Mouse (Mus musculus) neural tube, embryonic 15.5 days (tissue): ENCODE measurements at regions not wholly inside any gene's neighbourhood (a gene's known extent, or its start where the extent isn't known, plus 50 kb on each side); places are given as distances from the start of the nearest gene placed in this dataset.

Source experiments
- ATAC-seq: fragments of 200-750 bp; cut with Nextera tagmentation; 2 replicates; pipeline ENCODE4 v1.8.0; 2017; ENCODE audit warnings: mild to moderate bottlenecking, moderate TSS enrichment, moderate library complexity; ENCODE audit not compliant: low FRiP score
- H3K27ac ChIP-seq: fragments of 300-500 bp; sonication (generic); replicated peaks from 2 replicates; pipeline ENCODE4 v1.5.1; 2015; ENCODE audit warnings: mild to moderate bottlenecking, inconsistent platforms
- H3K27me3 ChIP-seq: fragments of 300-500 bp; sonication (generic); replicated peaks from 2 replicates; pipeline ENCODE4 v1.6.1; 2015; ENCODE audit warnings: inconsistent platforms
- H3K36me3 ChIP-seq: fragments of 300-500 bp; sonication (generic); 2 replicates; pipeline ENCODE4 v1.6.1; 2015; ENCODE audit warnings: inconsistent platforms
- H3K4me1 ChIP-seq: fragments of 300-500 bp; sonication (generic); 2 replicates; pipeline ENCODE4 v1.6.1; 2015; ENCODE audit warnings: inconsistent platforms
- H3K4me2 ChIP-seq: fragments of 300-500 bp; sonication (generic); 2 replicates; pipeline ENCODE4 v1.6.1; 2015; ENCODE audit warnings: inconsistent platforms, mild to moderate bottlenecking, moderate library complexity
- H3K4me3 ChIP-seq: fragments of 300-500 bp; sonication (generic); replicated peaks from 2 replicates; pipeline ENCODE4 v1.5.1; 2015; ENCODE audit warnings: mild to moderate bottlenecking, inconsistent platforms
- H3K9ac ChIP-seq: fragments of 300-500 bp; sonication (generic); replicated peaks from 2 replicates; pipeline ENCODE4 v1.6.1; 2015; ENCODE audit warnings: mild to moderate bottlenecking, inconsistent platforms
- H3K9me3 ChIP-seq: fragments of 300-500 bp; sonication (generic); replicated peaks from 2 replicates; pipeline ENCODE4 v1.6.1; 2016; ENCODE audit warnings: inconsistent platforms
- WGBS: fragments of 180-500 bp; shearing (Covaris S2); methylation state at CpG from one replicate; pipeline ENCODE4 v1.1.7; 2015; ENCODE audit warnings: mixed read lengths; 5-methylcytosine and 5-hydroxymethylcytosine counted together

DNA sequence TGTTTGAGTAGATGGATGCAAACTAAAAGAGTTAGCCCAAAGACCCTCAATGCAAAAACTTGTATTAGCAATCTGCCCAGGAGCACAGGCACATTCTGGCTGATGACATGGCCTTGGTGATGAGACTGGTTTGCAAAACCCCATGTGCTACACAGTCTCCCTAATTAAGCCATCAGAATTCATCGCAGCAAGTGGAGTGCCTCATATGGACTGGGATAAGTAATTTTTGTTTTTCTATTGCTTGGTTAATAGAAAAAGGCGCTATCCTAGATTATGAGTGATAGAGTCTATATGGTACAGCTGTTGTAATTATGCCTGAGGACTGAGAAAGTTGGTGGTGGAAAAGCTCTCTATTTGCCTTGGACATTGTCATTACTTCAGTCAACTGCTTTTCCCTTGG is 155.2 kb upstream of the Robo1 start:
- H3K9me3 ChIP-seq = no peaks in the 10 kb centered on the region
- no peak for ATAC-seq

DNA sequence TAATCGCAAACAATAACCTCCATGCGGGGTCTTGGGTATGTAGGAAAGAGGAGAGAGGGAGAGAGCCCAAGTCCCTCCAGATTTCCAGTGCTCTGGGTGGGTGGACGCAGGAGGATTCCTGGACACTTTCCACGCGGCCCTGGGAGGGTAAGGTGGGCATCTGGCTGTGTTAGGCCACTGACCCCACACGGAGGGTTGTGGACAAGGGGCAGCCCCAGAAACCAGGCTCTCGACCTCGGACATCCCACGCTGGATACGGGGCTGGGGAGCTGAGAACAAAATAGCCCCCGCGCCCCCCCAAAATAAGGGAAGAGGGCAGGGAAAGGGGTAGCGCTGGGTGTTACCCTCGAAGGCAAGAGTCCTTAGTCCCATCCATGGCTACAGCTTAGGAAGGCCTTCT is 150.2 kb upstream of the Robo1 start:
- Histone ChIP-seq H3K4me3 (no peak overlapping the region), H3K9me3 (no peaks in the 10 kb centered on the region), H3K36me3 (no peaks in the 10 kb centered on the region), H3K9ac (no peak overlapping the region), H3K27me3 (no peaks in the 10 kb centered on the region), H3K4me2 (no peak overlapping the region), H3K4me1 (no peaks in the 10 kb centered on the region), H3K27ac (no peak overlapping the region)
- no peak for ATAC-seq
- 95% methylated on average over 14 of the region's 14 CpGs for WGBS

More for the DNA sequence above, 155.2 kb upstream of the Robo1 start:
- H3K9ac ChIP-seq = no peak overlapping the region
- no peaks in the 10 kb centered on the region for H3K36me3 ChIP-seq
- no peaks in the 10 kb centered on the region for H3K27me3 ChIP-seq
- H3K27ac ChIP-seq = no peak overlapping the region
- H3K4me3 ChIP-seq = no peak overlapping the region
- H3K4me2 ChIP-seq = no peak overlapping the region
- no peaks in the 10 kb centered on the region for H3K4me1 ChIP-seq
- WGBS = 68% methylated on average over 2 of the region's 2 CpGs

DNA sequence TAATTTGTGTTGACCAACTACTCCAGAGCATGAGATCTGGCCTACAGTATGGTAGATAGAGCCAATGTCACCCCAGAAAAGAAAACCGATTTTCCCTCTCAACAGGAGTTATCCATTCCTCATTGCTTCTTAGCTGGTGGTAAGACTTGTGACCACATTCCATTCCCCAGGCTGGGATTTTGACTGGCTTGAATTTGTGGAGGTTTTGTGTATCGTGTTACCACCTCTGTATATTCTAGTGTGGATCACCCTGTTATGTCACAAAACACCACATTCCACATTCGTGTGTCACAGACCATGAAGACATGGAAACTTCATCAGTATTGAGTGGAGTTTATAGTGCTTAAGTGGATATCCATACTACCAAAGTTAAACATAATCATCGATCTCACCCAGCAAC is 148.7 kb upstream of the Robo1 start:
- no peaks in the 10 kb centered on the region for H3K9me3 ChIP-seq
- WGBS = 90% methylated on average over 4 of the region's 4 CpGs
- no peak overlapping the region for H3K4me2 ChIP-seq
- no peak overlapping the region for H3K27ac ChIP-seq
- no peak for ATAC-seq
- no peaks in the 10 kb centered on the region for H3K36me3 ChIP-seq
- no peaks in the 10 kb centered on the region for H3K4me1 ChIP-seq
- H3K9ac ChIP-seq = no peak overlapping the region
- H3K4me3 ChIP-seq = no peak overlapping the region
- no peaks in the 10 kb centered on the region for H3K27me3 ChIP-seq

DNA sequence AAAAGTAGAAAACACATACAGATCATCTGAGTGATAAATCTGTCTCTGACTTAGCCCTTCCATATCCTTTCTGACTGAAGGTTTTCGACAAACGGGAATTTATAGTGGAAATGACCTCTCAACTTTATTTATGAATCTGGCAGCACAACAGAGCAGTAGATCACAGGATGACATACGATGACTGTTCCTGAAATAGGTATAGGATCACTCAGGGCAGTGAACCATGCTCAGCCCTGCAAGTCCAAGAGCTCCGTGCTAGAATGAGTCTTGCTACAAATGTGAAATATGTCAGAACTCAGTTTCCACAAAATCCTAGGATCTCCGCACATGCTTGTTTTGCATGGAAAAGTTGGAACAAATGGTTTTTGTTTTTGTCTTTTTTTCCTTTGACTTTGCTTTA is 132.4 kb upstream of the Robo1 start:
- H3K4me3 ChIP-seq = no peak overlapping the region
- H3K36me3 ChIP-seq = no peaks in the 10 kb centered on the region
- no peaks in the 10 kb centered on the region for H3K9me3 ChIP-seq
- 76% methylated on average over 5 of the region's 5 CpGs for WGBS
- no peaks in the 10 kb centered on the region for H3K27me3 ChIP-seq
- no peak overlapping the region for H3K27ac ChIP-seq
- H3K9ac ChIP-seq = no peak overlapping the region
- H3K4me2 ChIP-seq = no peak overlapping the region
- no peak for ATAC-seq
- H3K4me1 ChIP-seq = no peaks in the 10 kb centered on the region

DNA sequence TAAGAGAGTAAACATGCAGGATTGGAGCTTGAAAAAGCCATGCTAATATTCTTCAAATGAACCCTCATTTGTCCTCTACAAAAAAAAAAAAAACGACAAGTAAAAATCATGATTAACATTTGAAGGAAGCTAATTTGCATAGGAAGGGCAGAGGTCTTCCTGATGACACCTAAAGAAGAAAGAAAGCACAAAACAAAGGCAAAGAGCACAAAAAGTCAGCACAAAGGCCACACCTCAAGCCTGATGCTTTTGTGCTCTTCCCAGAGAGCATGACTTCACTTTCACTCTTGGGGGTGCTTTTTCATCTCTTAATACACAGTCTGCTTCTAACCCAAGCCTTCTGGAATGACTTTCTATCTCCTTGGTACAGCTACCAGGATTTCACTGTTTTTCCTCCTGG is 113.8 kb upstream of the Robo1 start:
- H3K9ac ChIP-seq = no peak overlapping the region
- H3K9me3 ChIP-seq = no peaks in the 10 kb centered on the region
- ATAC-seq = no peak
- WGBS = 0% methylated on average over 1 of the region's 1 CpGs
- no peak overlapping the region for H3K4me3 ChIP-seq
- H3K27ac ChIP-seq = no peak overlapping the region
- no peaks in the 10 kb centered on the region for H3K36me3 ChIP-seq
- no peaks in the 10 kb centered on the region for H3K27me3 ChIP-seq
- no peak overlapping the region for H3K4me2 ChIP-seq
- no peaks in the 10 kb centered on the region for H3K4me1 ChIP-seq

DNA sequence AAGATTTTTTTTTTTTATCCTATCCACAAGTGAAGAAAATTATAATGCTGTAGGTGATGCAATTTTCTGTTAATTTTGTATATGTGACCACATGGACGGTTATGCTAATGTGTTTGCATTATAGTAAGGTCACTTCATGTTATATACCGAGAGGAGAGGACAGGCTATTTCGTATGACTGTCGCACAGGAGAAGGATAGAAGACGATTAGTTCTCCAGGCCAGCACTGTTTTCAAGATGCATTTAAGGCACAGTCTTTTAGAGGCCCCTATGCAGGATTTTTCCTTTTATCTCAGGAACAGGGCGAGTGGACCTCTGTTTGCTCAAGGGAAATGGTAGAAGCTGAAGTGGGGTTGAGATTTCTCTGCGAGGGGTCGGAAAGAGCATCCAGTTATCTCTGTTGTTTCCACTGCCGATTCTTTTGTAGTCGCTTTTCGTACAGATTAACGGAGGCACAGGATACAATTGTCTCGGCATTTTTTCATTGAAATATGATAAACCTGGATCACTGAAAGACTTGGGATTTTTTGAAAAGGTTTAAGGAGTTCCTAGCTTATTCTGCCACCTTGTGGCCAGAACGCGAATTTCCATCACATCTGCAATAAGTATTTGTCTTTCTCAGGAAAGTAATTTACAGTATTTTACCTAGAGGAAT is 92.6 kb upstream of the Robo1 start:
- Histone ChIP-seq H3K27ac (0 out of 2 replicates have a peak overlapping the region, but pooled peaks have one; percentile 6), H3K9ac (0 out of 2 replicates have a peak overlapping the region, but pooled peaks have one; percentile 15), H3K36me3 (no peaks in the 10 kb centered on the region), H3K27me3 (no peaks in the 10 kb centered on the region), H3K4me1 (0 out of 2 replicates have a peak, but pooled peaks cover 2% of the 10 kb centered on the region), H3K4me2 (peak overlapping the region; percentile 47), H3K4me3 (peak overlapping the region; percentile 16), H3K9me3 (no peaks in the 10 kb centered on the region)
- peak; percentile 45; the same call in 1 of the 2 replicates for ATAC-seq
- 40% methylated on average over 15 of the region's 15 CpGs for WGBS

DNA sequence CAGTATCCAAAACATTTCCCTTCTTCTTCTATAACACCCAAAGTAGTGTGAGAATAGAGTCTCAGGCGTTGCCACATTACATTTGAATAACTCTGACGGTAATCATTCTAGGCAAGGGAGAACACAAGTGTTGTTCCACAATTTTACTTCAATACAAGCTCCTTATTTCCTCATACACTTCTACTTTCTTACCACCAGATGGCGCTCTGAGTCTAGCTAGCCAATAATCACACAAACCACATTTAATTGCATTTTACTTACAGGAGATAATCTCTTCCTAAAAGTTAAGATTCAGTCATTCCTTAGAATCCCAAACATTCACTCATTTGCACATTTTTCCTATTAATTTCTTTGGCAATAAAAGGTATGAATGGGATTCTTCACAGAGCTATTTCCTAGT is 90.1 kb upstream of the Robo1 start:
- H3K4me3 ChIP-seq = no peak overlapping the region
- no peaks in the 10 kb centered on the region for H3K9me3 ChIP-seq
- no peaks in the 10 kb centered on the region for H3K36me3 ChIP-seq
- ATAC-seq = no peak
- no peak overlapping the region for H3K9ac ChIP-seq
- H3K4me2 ChIP-seq = no peak overlapping the region
- no peak overlapping the region for H3K27ac ChIP-seq
- H3K4me1 ChIP-seq = peaks cover 6% of the 10 kb centered on the region; the same call in 1 of the 2 replicates
- H3K27me3 ChIP-seq = no peaks in the 10 kb centered on the region
- WGBS = 2% methylated on average over 3 of the region's 3 CpGs

DNA sequence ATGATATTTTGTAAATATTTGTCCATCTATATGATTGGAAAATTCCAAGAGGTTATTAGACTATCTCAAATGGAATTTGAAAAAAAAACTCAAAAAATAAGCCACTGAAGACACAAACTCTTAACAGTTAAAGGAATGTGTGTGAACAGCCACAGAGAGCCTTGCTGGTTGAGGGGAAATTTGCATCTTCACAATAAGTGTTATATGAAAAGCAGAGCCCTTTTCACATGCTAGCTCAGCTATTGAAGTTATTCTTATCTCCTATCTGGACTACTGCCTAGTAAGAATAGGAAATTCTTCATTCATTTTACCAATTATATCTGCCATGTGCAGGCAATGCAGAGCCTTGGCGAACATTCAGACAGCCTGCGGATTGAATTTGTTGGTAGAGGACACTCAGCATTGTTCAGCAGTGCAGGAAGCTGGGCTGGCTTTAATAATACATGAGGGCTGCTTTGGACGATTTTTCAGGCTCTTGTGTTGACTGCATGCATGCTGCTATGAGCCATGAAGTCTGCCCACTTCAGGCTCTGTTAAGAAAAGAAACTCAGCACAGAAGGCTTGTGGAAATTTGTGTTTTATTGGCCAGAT is 86.1 kb upstream of the Robo1 start:
- Histone ChIP-seq H3K36me3 (no peaks in the 10 kb centered on the region), H3K4me1 (peaks cover 4% of the 10 kb centered on the region; the same call in 1 of the 2 replicates), H3K9ac (no peak overlapping the region), H3K4me3 (no peak overlapping the region), H3K27me3 (no peaks in the 10 kb centered on the region), H3K9me3 (no peaks in the 10 kb centered on the region), H3K4me2 (no peak overlapping the region), H3K27ac (peak overlapping the region; percentile 58)
- peak; percentile 75; the same call in 1 of the 2 replicates for ATAC-seq
- WGBS = 12% methylated on average over 3 of the region's 3 CpGs

DNA sequence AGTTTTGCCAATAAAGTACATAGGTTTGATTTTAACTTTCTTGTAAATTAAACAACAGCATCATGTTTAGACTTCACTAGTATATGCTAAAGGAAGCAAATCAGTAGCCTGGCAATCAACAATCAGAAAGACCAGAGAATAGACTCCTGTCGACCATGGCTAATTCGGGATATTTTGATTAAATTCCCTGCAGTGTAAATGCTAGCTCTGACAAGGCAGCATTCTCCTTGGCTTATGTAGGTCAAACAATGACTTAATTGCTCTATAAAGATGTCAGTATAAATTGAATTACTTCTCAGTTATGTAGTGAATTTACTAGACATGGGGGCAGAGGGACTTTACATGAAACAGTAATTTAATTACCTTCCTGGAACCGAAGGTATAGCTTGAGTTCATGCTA is 84.2 kb upstream of the Robo1 start:
- no peak for ATAC-seq
- Histone ChIP-seq H3K27ac (no peak overlapping the region), H3K36me3 (no peaks in the 10 kb centered on the region), H3K4me3 (no peak overlapping the region), H3K9ac (no peak overlapping the region), H3K4me2 (no peak overlapping the region), H3K27me3 (no peaks in the 10 kb centered on the region), H3K4me1 (peaks cover 4% of the 10 kb centered on the region; the same call in 1 of the 2 replicates), H3K9me3 (no peaks in the 10 kb centered on the region)
- 19% methylated on average over 3 of the region's 3 CpGs for WGBS

DNA sequence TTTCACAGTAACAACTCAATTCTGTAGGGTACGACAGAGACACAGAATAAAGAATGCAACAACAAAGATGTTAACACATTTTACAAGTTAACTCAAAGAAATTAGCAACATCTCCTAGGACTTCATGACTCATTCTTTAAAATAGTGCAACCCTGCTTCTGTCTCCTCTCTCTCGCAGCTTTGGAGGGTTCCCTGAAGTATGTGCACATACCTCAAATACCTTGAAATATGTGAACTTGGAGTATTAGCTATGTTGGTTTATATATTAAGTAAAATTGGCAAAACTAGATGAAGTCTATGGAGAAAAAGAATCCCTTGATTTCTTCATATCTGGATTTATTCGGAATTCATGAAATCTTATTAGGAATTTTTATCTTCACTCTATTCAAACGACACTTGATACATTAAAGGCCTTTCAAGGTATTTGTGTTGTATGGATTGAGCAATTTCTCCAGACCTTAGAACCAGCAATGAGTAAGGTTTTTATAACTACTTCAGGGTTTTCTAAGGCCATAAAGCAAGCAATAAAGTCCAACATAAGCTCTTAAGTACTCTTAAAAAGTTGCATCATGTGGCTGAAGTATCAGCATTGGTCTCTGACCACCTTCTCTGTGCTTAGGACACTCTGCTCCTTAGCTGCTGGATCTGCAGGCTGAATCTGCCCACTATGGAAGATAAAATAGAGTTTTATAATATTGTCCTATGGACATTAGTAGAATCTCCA is 82.8 kb upstream of the Robo1 start:
- WGBS = 88% methylated on average over 4 of the region's 4 CpGs
- Histone ChIP-seq H3K9me3 (no peaks in the 10 kb centered on the region), H3K4me3 (no peak overlapping the region), H3K4me1 (peaks cover 4% of the 10 kb centered on the region; the same call in 1 of the 2 replicates), H3K9ac (no peak overlapping the region), H3K27ac (no peak overlapping the region), H3K4me2 (no peak overlapping the region), H3K36me3 (no peaks in the 10 kb centered on the region), H3K27me3 (no peaks in the 10 kb centered on the region)
- ATAC-seq = no peak

DNA sequence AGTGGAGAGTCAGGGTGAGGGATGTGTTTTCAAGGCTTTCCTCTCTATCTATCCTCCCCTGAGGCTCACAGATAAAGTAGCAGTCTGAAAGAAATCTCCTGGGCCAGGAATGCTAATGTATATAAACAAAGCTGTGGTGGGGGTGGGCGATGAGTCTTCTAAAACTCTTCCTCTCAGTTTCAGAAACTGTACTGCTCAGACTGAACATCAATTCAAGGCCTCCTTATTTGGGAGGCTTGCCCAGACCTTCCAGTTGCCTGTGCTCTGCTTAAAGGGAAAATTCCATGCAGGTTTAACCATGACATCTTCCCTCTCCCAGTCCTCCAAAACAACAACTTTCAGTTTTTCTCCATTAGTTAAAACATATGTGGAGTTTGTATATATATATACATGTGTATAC is 73.7 kb upstream of the Robo1 start:
- H3K36me3 ChIP-seq = no peaks in the 10 kb centered on the region
- no peak overlapping the region for H3K9ac ChIP-seq
- no peaks in the 10 kb centered on the region for H3K4me1 ChIP-seq
- WGBS = 61% methylated on average over 1 of the region's 1 CpGs
- no peak overlapping the region for H3K4me2 ChIP-seq
- no peak overlapping the region for H3K4me3 ChIP-seq
- ATAC-seq = no peak
- no peaks in the 10 kb centered on the region for H3K9me3 ChIP-seq
- no peaks in the 10 kb centered on the region for H3K27me3 ChIP-seq
- no peak overlapping the region for H3K27ac ChIP-seq

DNA sequence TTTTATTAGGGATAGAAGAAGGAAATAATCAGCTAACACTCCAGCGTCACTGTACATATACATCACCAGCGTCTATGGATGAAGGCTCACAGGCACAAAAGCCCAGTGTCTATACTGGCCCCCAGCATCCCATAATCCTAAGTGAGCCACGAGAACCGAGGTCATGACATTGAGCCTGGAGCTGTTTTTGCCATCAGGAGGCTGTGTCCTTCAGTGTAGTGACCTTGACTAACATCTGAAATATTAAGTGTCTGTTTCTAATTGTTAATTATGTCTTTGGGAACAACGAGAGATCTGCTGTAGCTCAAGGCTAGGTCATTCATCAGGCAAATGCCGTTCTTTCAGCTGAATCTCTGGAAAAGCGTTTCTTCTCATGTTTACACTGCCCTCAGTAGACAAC is 68.5 kb upstream of the Robo1 start:
- H3K27me3 ChIP-seq = no peaks in the 10 kb centered on the region
- no peak for ATAC-seq
- 48% methylated on average over 7 of the region's 7 CpGs for WGBS
- H3K9me3 ChIP-seq = no peaks in the 10 kb centered on the region
- no peak overlapping the region for H3K9ac ChIP-seq
- peaks cover 4% of the 10 kb centered on the region; the same call in 1 of the 2 replicates for H3K4me1 ChIP-seq
- no peak overlapping the region for H3K4me2 ChIP-seq
- H3K4me3 ChIP-seq = no peak overlapping the region
- no peaks in the 10 kb centered on the region for H3K36me3 ChIP-seq
- no peak overlapping the region for H3K27ac ChIP-seq
